Mouse (Mus musculus) frontal cortex, postnatal 25 days (tissue): ENCODE results near the gene Fmnl3.

Experiments
- DNase-seq, 2 experiments: peaks; one replicate each; pipeline ENCODE4 v3.0.0; 2022; ENCODE audit warnings: low spot score in 2 of 2

The Fmnl3 gene

GRCm38 (mm10) chr15:99317267-99317651 lies 53.0 kb downstream of the Fmnl3 start:
- DNase-seq = no peak

GRCm38 (mm10) chr15:99316314-99317266 lies 53.7 kb downstream of the Fmnl3 start:
- DNase-seq = peak; percentile 70

GRCm38 (mm10) chr15:99314891-99315290 lies 55.4 kb downstream of the Fmnl3 start:
- DNase-seq = no peak

- no peak for DNase-seq
These were observed 59.7 kb downstream of the Fmnl3 start for GRCm38 (mm10) chr15:99310617-99311016.

GRCm38 (mm10) chr15:99309549-99309948 lies 60.7 kb downstream of the Fmnl3 start:
- DNase-seq = no peak

- DNase-seq = no peak
These were observed 62.8 kb downstream of the Fmnl3 start for GRCm38 (mm10) chr15:99307476-99307875.

GRCm38 (mm10) chr15:99296213-99296612 lies 74.1 kb downstream of the Fmnl3 start:
- no peak for DNase-seq

- DNase-seq = no peak
These were observed 74.7 kb downstream of the Fmnl3 start, which contains the start of gene Fam186b for GRCm38 (mm10) chr15:99295484-99295981. Gene Fam186b (minus strand): TSS chr15:99295888.

- DNase-seq = peak; percentile 90 to 92
These were observed 75.4 kb downstream of the Fmnl3 start, which contains the start of gene Prpf40b for GRCm38 (mm10) chr15:99294813-99295374. Gene Prpf40b (plus strand): TSS chr15:99295087.

GRCm38 (mm10) chr15:99294287-99294686 lies 76.0 kb downstream of the Fmnl3 start:
- no peak for DNase-seq

GRCm38 (mm10) chr15:99290586-99290985 lies 79.7 kb downstream of the Fmnl3 start:
- no peak for DNase-seq

- no peak for DNase-seq
These were observed 85.1 kb downstream of the Fmnl3 start for GRCm38 (mm10) chr15:99285189-99285535.

GRCm38 (mm10) chr15:99284527-99285188 lies 85.6 kb downstream of the Fmnl3 start:
- DNase-seq = no peak

GRCm38 (mm10) chr15:99283456-99283855 lies 86.8 kb downstream of the Fmnl3 start:
- DNase-seq = no peak

GRCm38 (mm10) chr15:99278271-99278670 lies 92.0 kb downstream of the Fmnl3 start:
- no peak for DNase-seq

GRCm38 (mm10) chr15:99276095-99276494 lies 94.2 kb downstream of the Fmnl3 start:
- DNase-seq = no peak
